Mouse (Mus musculus) neural tube, embryonic 13.5 days (tissue): ENCODE data around the gene Ccdc69. TPM values are rescaled to one million over a fixed set of nuclear protein-coding genes. Genes with fewer than 3 reads are reported as not detected.

Source experiments
- ATAC-seq: fragments of 200-750 bp; cut with Nextera tagmentation; 2 replicates; pipeline ENCODE4 v1.8.0; 2017; ENCODE audit warnings: low read depth, mild to moderate bottlenecking, moderate TSS enrichment, moderate library complexity
- H3K27ac ChIP-seq: fragments of 300-500 bp; sonication (generic); replicated peaks from 2 replicates; pipeline ENCODE4 v1.5.1; 2015; ENCODE audit warnings: moderate library complexity, mild to moderate bottlenecking, inconsistent platforms
- H3K27me3 ChIP-seq: fragments of 300-500 bp; sonication (generic); 2 replicates; pipeline ENCODE4 v1.6.1; 2015; ENCODE audit warnings: mild to moderate bottlenecking, inconsistent platforms
- H3K36me3 ChIP-seq: fragments of 300-500 bp; sonication (generic); 2 replicates; pipeline ENCODE4 v1.6.1; 2015; ENCODE audit warnings: mild to moderate bottlenecking, inconsistent platforms
- H3K4me1 ChIP-seq: fragments of 300-500 bp; sonication (generic); replicated peaks from 2 replicates; pipeline ENCODE4 v1.6.1; 2015; ENCODE audit warnings: inconsistent platforms
- H3K4me2 ChIP-seq: fragments of 300-500 bp; sonication (generic); 2 replicates; pipeline ENCODE4 v1.6.1; 2015; ENCODE audit warnings: inconsistent platforms, mild to moderate bottlenecking, moderate library complexity
- H3K4me3 ChIP-seq: fragments of 300-500 bp; sonication (generic); 2 replicates; pipeline ENCODE4 v1.5.1; 2015; ENCODE audit warnings: mild to moderate bottlenecking, inconsistent platforms
- H3K9ac ChIP-seq: fragments of 300-500 bp; sonication (generic); 2 replicates; pipeline ENCODE4 v1.6.1; 2015; ENCODE audit warnings: moderate library complexity, mild to moderate bottlenecking, inconsistent platforms
- H3K9me3 ChIP-seq: fragments of 300-500 bp; sonication (generic); 2 replicates; pipeline ENCODE4 v1.6.1; 2016; ENCODE audit warnings: inconsistent platforms
- WGBS: fragments of 180-500 bp; shearing (Covaris S2); methylation state at CpG from one replicate; pipeline ENCODE4 v1.1.7; 2015; 5-methylcytosine and 5-hydroxymethylcytosine counted together
- polyA plus RNA-seq: library from polyadenylated mRNA; unstranded; fragments of >200 nt; fragmentation: Nextera tagmentation; extraction: Ambion mirVana; gene quantifications from 2 replicates; pipeline ENCODE4 v1.2.1, GENCODE M21; 2015

The Ccdc69 gene
- polyA plus RNA-seq, 1 experiment from 2014 or later, result 0.50 TPM

GRCm38 (mm10) chr11:55069023-55069422 lies 8.9 kb downstream of the Ccdc69 start:
- no peaks in the 10 kb centered on the region for H3K9me3 ChIP-seq
- no peaks in the 10 kb centered on the region for H3K4me1 ChIP-seq
- WGBS, result 56% methylated on average over 2 of the region's 2 CpGs
- no peak overlapping the region for H3K27ac ChIP-seq
- H3K36me3 ChIP-seq, result no peaks in the 10 kb centered on the region
- no peak overlapping the region for H3K4me2 ChIP-seq
- H3K9ac ChIP-seq, result no peak overlapping the region; the same call in 1 of the 2 replicates
- H3K27me3 ChIP-seq, result no peaks in the 10 kb centered on the region
- ATAC-seq, result no peak; the same call in 1 of the 2 replicates
- H3K4me3 ChIP-seq, result no peak overlapping the region

DNA sequence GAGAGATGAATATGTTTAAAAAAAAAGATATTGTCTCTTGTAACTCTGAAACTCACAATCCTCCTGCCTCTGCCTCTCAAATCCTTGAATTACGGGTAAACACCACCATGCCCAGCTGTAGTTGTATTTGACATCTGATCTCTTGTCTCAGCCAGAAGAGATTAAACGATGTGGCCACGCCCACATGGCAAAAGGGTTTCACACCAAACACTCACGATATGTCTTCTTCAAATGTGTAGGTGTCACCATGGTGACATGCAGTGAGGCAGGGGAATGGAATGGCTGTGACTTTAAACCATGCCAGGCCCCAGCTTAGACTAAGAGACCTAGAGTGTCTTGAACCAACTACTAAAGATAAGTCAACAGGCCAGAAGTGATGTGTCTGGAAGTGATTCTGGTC lies 11.0 kb downstream of the Ccdc69 start:
- Histone ChIP-seq H3K4me1 (no peaks in the 10 kb centered on the region), H3K27ac (no peak overlapping the region), H3K4me2 (no peak overlapping the region), H3K9ac (no peak overlapping the region), H3K27me3 (no peaks in the 10 kb centered on the region), H3K9me3 (no peaks in the 10 kb centered on the region), H3K4me3 (no peak overlapping the region), H3K36me3 (no peaks in the 10 kb centered on the region)
- WGBS, result 62% methylated on average over 4 of the region's 4 CpGs
- no peak for ATAC-seq

- Histone ChIP-seq H3K4me2 (no peak overlapping the region), H3K36me3 (no peaks in the 10 kb centered on the region), H3K9ac (no peak overlapping the region), H3K9me3 (no peaks in the 10 kb centered on the region), H3K4me3 (no peak overlapping the region), H3K27me3 (no peaks in the 10 kb centered on the region), H3K4me1 (no peaks in the 10 kb centered on the region), H3K27ac (no peak overlapping the region)
- 64% methylated on average over 5 of the region's 5 CpGs for WGBS
- ATAC-seq, result no peak
Observed at GRCm38 (mm10) chr11:55062856-55063255, 15.1 kb downstream of the Ccdc69 start.

GRCm38 (mm10) chr11:55060802-55061201 lies 17.1 kb downstream of the Ccdc69 start:
- WGBS, result 96% methylated on average over 5 of the region's 5 CpGs
- Histone ChIP-seq H3K27ac (no peak overlapping the region), H3K36me3 (no peaks in the 10 kb centered on the region), H3K9ac (no peak overlapping the region), H3K27me3 (no peaks in the 10 kb centered on the region), H3K4me3 (no peak overlapping the region), H3K4me1 (no peaks in the 10 kb centered on the region), H3K9me3 (no peaks in the 10 kb centered on the region), H3K4me2 (no peak overlapping the region)
- no peak for ATAC-seq

DNA sequence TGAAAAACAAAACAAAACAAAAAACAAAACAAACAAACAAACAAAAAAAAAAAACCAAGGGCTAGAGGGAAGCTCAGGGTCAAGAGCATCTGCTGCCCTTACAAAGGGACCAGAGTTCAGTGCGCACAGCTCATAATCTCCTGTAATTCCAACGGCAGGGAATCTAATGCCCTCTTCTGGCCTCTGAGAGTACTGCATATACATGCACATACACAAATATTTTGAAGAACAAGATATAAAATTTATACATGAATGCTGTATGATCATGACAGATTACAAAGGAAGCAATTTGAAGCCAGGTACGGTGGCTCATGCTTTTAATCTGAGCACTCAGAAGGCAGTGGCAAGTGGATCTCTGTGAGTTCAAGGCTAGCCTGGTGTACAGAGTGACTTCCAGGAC lies 20.4 kb downstream of the Ccdc69 start:
- Histone ChIP-seq H3K27ac (no peak overlapping the region), H3K4me1 (no peaks in the 10 kb centered on the region), H3K9me3 (no peaks in the 10 kb centered on the region), H3K27me3 (no peaks in the 10 kb centered on the region), H3K36me3 (no peaks in the 10 kb centered on the region), H3K4me3 (no peak overlapping the region), H3K9ac (no peak overlapping the region), H3K4me2 (no peak overlapping the region)
- 83% methylated on average over 3 of the region's 3 CpGs for WGBS
- ATAC-seq, result no peak

GRCm38 (mm10) chr11:55050837-55051510 lies 27.0 kb downstream of the Ccdc69 start:
- H3K4me2 ChIP-seq, result no peak overlapping the region
- no peak overlapping the region for H3K27ac ChIP-seq
- H3K36me3 ChIP-seq, result no peaks in the 10 kb centered on the region
- H3K4me1 ChIP-seq, result no peaks in the 10 kb centered on the region
- no peaks in the 10 kb centered on the region for H3K9me3 ChIP-seq
- H3K4me3 ChIP-seq, result no peak overlapping the region
- no peaks in the 10 kb centered on the region for H3K27me3 ChIP-seq
- H3K9ac ChIP-seq, result no peak overlapping the region
- WGBS, result 83% methylated on average over 7 of the region's 7 CpGs
- no peak for ATAC-seq

DNA sequence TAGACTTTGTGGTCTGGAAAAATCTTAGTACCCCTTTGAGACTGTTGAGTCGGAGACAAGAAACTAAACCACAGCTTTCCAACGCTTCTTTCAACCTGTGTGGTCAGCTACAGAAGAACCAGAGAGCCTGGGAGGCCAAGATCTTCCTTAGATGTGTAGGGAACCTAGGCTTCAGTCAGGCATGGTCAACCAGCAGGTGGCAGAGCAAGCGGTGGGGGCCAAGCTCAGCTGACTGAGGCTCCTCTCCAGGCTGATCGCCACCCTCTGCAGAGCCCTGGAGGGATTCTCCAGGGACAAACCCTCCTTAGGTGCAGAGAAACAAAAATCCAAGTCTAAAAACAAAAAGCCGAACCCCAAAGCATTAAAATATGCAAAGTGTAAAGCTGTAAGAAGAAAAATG lies 31.3 kb downstream of the Ccdc69 start:
- no peak for ATAC-seq
- no peaks in the 10 kb centered on the region for H3K4me1 ChIP-seq
- 65% methylated on average over 5 of the region's 5 CpGs for WGBS
- no peaks in the 10 kb centered on the region for H3K36me3 ChIP-seq
- H3K4me2 ChIP-seq, result no peak overlapping the region
- no peaks in the 10 kb centered on the region for H3K9me3 ChIP-seq
- H3K27me3 ChIP-seq, result no peaks in the 10 kb centered on the region
- H3K9ac ChIP-seq, result no peak overlapping the region
- no peak overlapping the region for H3K4me3 ChIP-seq
- no peak overlapping the region for H3K27ac ChIP-seq

DNA sequence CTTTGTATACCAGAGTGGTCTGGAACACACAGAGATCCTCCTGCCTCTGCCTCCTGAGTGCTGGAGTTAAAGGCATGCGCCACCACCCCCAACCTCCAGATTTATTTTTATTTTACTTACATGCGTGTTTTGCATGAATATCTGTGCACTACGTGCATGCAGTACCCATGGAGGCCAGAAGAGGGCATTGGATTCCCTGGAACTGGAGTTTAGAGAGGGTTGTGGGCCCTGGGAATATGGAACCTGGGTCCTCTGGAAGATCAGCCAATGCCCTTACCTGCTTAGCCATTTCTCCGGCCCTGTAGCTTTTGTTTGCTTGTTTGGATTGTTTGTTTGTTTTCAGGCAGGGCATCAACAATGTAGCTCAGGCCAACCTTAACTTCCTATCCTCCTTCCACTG lies 36.6 kb downstream of the Ccdc69 start:
- H3K4me3 ChIP-seq, result no peak overlapping the region
- WGBS, result 88% methylated on average over 4 of the region's 4 CpGs
- no peak for ATAC-seq

GRCm38 (mm10) chr11:55039591-55039990 lies 38.3 kb downstream of the Ccdc69 start:
- peak; percentile 43; the same call in 1 of the 2 replicates for ATAC-seq

More for the DNA sequence above, 36.6 kb downstream of the Ccdc69 start:
- no peak overlapping the region for H3K27ac ChIP-seq
- H3K9me3 ChIP-seq, result no peaks in the 10 kb centered on the region
- no peaks in the 10 kb centered on the region for H3K4me1 ChIP-seq
- no peak overlapping the region for H3K4me2 ChIP-seq
- no peak overlapping the region for H3K9ac ChIP-seq
- no peaks in the 10 kb centered on the region for H3K27me3 ChIP-seq
- H3K36me3 ChIP-seq, result no peaks in the 10 kb centered on the region

DNA sequence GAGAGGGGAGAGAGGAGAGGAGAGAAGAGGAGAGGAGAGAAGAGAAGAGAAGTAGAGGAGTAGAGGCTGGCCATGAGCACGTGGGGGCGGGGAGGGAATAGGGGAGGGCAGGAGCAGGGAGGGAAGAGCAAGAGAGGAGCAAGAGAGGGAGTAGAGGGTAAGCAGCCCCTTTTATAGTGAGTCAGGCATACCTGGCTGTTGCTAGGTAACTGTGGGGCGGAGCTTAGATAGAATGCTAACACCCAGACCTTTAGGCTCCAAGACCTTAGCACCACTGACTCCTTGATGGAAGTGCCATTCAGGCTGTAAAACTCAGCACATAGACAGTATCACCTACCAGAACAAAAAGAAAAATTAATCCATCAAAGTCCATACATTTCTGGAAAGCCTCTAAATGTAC lies 41.3 kb downstream of the Ccdc69 start:
- Histone ChIP-seq H3K36me3 (no peaks in the 10 kb centered on the region), H3K27ac (no peak overlapping the region), H3K4me3 (no peak overlapping the region), H3K27me3 (peaks cover 29% of the 10 kb centered on the region), H3K4me2 (no peak overlapping the region), H3K9ac (no peak overlapping the region), H3K9me3 (no peaks in the 10 kb centered on the region), H3K4me1 (peaks cover 22% of the 10 kb centered on the region)
- WGBS, result 35% methylated on average over 3 of the region's 3 CpGs
- ATAC-seq, result no peak

More at GRCm38 (mm10) chr11:55039591-55039990, 38.3 kb downstream of the Ccdc69 start:
- no peaks in the 10 kb centered on the region for H3K9me3 ChIP-seq
- no peak overlapping the region for H3K27ac ChIP-seq
- H3K27me3 ChIP-seq, result peaks cover 14% of the 10 kb centered on the region
- no peak overlapping the region for H3K4me2 ChIP-seq
- no peak overlapping the region for H3K9ac ChIP-seq
- no peaks in the 10 kb centered on the region for H3K4me1 ChIP-seq
- H3K4me3 ChIP-seq, result no peak overlapping the region
- H3K36me3 ChIP-seq, result no peaks in the 10 kb centered on the region
- 10% methylated on average over 9 of the region's 9 CpGs for WGBS

DNA sequence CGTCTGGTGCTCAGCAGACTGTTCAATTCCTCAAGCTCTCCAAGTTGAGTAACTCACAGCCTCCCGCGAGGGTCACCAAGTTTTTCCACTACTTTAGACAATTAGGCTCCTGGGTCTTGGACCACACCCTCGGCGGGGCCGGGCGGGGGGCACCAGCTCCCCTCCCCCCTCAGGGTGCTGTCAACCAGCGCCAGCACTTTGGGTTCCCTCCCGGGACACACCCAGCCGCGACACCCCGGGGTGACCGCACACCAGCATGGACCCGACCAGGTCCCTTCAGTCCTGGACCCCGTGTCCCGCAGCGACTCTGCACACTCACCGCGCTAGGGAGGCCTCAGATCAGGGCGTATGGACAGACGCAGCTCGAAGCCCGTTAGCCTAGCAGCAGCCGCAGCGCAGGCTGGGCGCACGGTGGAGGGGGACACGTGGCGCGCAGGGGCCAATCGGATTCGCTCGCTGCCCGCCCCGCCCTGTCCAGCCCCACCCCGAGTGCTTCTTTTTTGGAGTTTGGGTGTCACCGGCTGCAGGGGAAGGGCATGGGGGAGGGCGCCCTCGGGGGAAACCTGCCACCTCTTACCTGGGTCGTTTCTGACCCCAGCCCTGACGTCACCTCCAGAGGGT lies 44.8 kb downstream of the Ccdc69 start, which contains the start of gene Anxa6:
Gene Anxa6 (minus strand): TSS at position 406 of the 621 bp plus-strand sequence.
- peaks cover 42% of the 10 kb centered on the region for H3K4me1 ChIP-seq
- WGBS, result under 1% methylated on average over 41 of the region's 41 CpGs
- H3K27ac ChIP-seq, result 0 out of 2 replicates have a peak within 1 kb of the TSS, but pooled peaks have one; percentile 55
- H3K27me3 ChIP-seq, result peaks cover 29% of the 10 kb centered on the region
- ATAC-seq, result peak; percentile 89
- peak within 1 kb of the TSS; percentile 56 for H3K4me3 ChIP-seq
- H3K9ac ChIP-seq, result peak within 1 kb of the TSS; percentile 76
- no peaks in the 10 kb centered on the region for H3K36me3 ChIP-seq
- H3K9me3 ChIP-seq, result no peaks in the 10 kb centered on the region
- H3K4me2 ChIP-seq, result peak within 1 kb of the TSS; percentile 90

GRCm38 (mm10) chr11:55032286-55032685 lies 45.6 kb downstream of the Ccdc69 start:
- H3K9ac ChIP-seq, result peak overlapping the region; percentile 76
- H3K36me3 ChIP-seq, result no peaks in the 10 kb centered on the region
- WGBS, result 27% methylated on average over 5 of the region's 5 CpGs
- H3K4me1 ChIP-seq, result peaks cover 51% of the 10 kb centered on the region
- H3K4me2 ChIP-seq, result peak overlapping the region; percentile 90
- peak overlapping the region; percentile 56 for H3K4me3 ChIP-seq
- H3K27ac ChIP-seq, result peak overlapping the region; percentile 55; the same call in 1 of the 2 replicates
- H3K9me3 ChIP-seq, result no peaks in the 10 kb centered on the region
- peaks cover 29% of the 10 kb centered on the region for H3K27me3 ChIP-seq
- no peak for ATAC-seq
